Mouse (Mus musculus): ENCODE measurements around the gene Arhgap24. TPM values are rescaled to one million over a fixed set of nuclear protein-coding genes. Genes with fewer than 3 reads are reported as not detected.

The Arhgap24 gene
- total and polyA plus RNA-seq, 2 experiments = 4.6 to 6.9 TPM

- H3K27me3 ChIP-seq (ENCODE audit: control insufficient read depth, insufficient read depth, low read length) = no peaks in the 10 kb centered on the region
- WGBS = 86% methylated on average over 1 of the region's 1 CpGs
- H3K4me3 ChIP-seq (ENCODE audit: insufficient read depth, low read depth, low read length) = no peak overlapping the region
- H3K9ac ChIP-seq (ENCODE audit: low read depth, low read length) = no peak overlapping the region
- H3K27ac ChIP-seq (replicated peaks; ENCODE audit: insufficient read depth, low read depth, low read length) = no peak overlapping the region
- H3K36me3 ChIP-seq (ENCODE audit: control insufficient read depth, insufficient read depth, low read length) = no peaks in the 10 kb centered on the region
- no peaks in the 10 kb centered on the region; the same call in 1 of the 2 replicates for H3K79me2 ChIP-seq (ENCODE audit: control insufficient read depth, insufficient read depth, low read length)
- TF ChIP-seq CTCF (IDR thresholded peaks at IDR 0.05; ENCODE audit: low read depth, low read length) (no peak), POLR2A (IDR thresholded peaks at IDR 0.05; ENCODE audit: extremely low read depth, insufficient read depth, low read length) (no peak)
- H3K4me1 ChIP-seq (ENCODE audit: control insufficient read depth, insufficient read depth, low read length) = no peaks in the 10 kb centered on the region
- no peak for DNase-seq (ENCODE audit: extremely low read depth, low read depth, low spot score)
Observed at GRCm38 (mm10) chr5:102520506-102520905, 39.3 kb downstream of the Arhgap24 start.

GRCm38 (mm10) chr5:102535311-102535710, 54.1 kb downstream of the Arhgap24 start:
- H3K4me1 ChIP-seq (ENCODE audit: control insufficient read depth, insufficient read depth, low read length) = peaks cover 5% of the 10 kb centered on the region; the same call in 1 of the 2 replicates
- WGBS = 92% methylated on average over 9 of the region's 9 CpGs
- no peak overlapping the region for H3K9ac ChIP-seq (ENCODE audit: low read depth, low read length)
- no peaks in the 10 kb centered on the region; the same call in 1 of the 2 replicates for H3K79me2 ChIP-seq (ENCODE audit: control insufficient read depth, insufficient read depth, low read length)
- H3K27ac ChIP-seq (replicated peaks; ENCODE audit: insufficient read depth, low read depth, low read length) = no peak overlapping the region
- no peak for DNase-seq (ENCODE audit: extremely low read depth, low read depth, low spot score)
- TF ChIP-seq POLR2A (IDR thresholded peaks at IDR 0.05; ENCODE audit: extremely low read depth, insufficient read depth, low read length) (no peak), CTCF (IDR thresholded peaks at IDR 0.05; ENCODE audit: low read depth, low read length) (no peak)
- no peaks in the 10 kb centered on the region for H3K27me3 ChIP-seq (ENCODE audit: control insufficient read depth, insufficient read depth, low read length)
- no peaks in the 10 kb centered on the region for H3K36me3 ChIP-seq (ENCODE audit: control insufficient read depth, insufficient read depth, low read length)
- H3K4me3 ChIP-seq (ENCODE audit: insufficient read depth, low read depth, low read length) = no peak overlapping the region

- 0 out of 2 replicates have a peak, but pooled peaks have one; percentile 1 for TF ChIP-seq CTCF (IDR thresholded peaks at IDR 0.05; ENCODE audit: low read depth, low read length)
- no peak for TF ChIP-seq POLR2A (IDR thresholded peaks at IDR 0.05; ENCODE audit: extremely low read depth, insufficient read depth, low read length)
- WGBS = 18% methylated on average over 3 of the region's 3 CpGs
- peak; percentile 86 for DNase-seq (ENCODE audit: extremely low read depth, low read depth, low spot score)
- Histone ChIP-seq H3K27me3 (ENCODE audit: control insufficient read depth, insufficient read depth, low read length) (no peaks in the 10 kb centered on the region), H3K36me3 (ENCODE audit: control insufficient read depth, insufficient read depth, low read length) (no peaks in the 10 kb centered on the region), H3K4me1 (ENCODE audit: control insufficient read depth, insufficient read depth, low read length) (peaks cover 5% of the 10 kb centered on the region; the same call in 1 of the 2 replicates), H3K4me3 (ENCODE audit: insufficient read depth, low read depth, low read length) (no peak overlapping the region), H3K9ac (ENCODE audit: low read depth, low read length) (no peak overlapping the region), H3K79me2 (ENCODE audit: control insufficient read depth, insufficient read depth, low read length) (no peaks in the 10 kb centered on the region; the same call in 1 of the 2 replicates), H3K27ac (replicated peaks; ENCODE audit: insufficient read depth, low read depth, low read length) (no peak overlapping the region)
Observed at GRCm38 (mm10) chr5:102537819-102538218, 56.6 kb downstream of the Arhgap24 start.

GRCm38 (mm10) chr5:102546296-102546695, 65.1 kb downstream of the Arhgap24 start:
- Histone ChIP-seq H3K79me2 (ENCODE audit: control insufficient read depth, insufficient read depth, low read length) (no peaks in the 10 kb centered on the region; the same call in 1 of the 2 replicates), H3K9ac (ENCODE audit: low read depth, low read length) (no peak overlapping the region), H3K27ac (replicated peaks; ENCODE audit: insufficient read depth, low read depth, low read length) (no peak overlapping the region), H3K4me3 (ENCODE audit: insufficient read depth, low read depth, low read length) (no peak overlapping the region), H3K27me3 (ENCODE audit: control insufficient read depth, insufficient read depth, low read length) (no peaks in the 10 kb centered on the region), H3K4me1 (ENCODE audit: control insufficient read depth, insufficient read depth, low read length) (peaks cover 2% of the 10 kb centered on the region; the same call in 1 of the 2 replicates), H3K36me3 (ENCODE audit: control insufficient read depth, insufficient read depth, low read length) (no peaks in the 10 kb centered on the region)
- TF ChIP-seq CTCF (IDR thresholded peaks at IDR 0.05; ENCODE audit: low read depth, low read length) (no peak), POLR2A (IDR thresholded peaks at IDR 0.05; ENCODE audit: extremely low read depth, insufficient read depth, low read length) (no peak)
- 69% methylated on average over 4 of the region's 4 CpGs for WGBS
- peak; percentile 20 for DNase-seq (ENCODE audit: extremely low read depth, low read depth, low spot score)

- Histone ChIP-seq H3K9ac (ENCODE audit: low read depth, low read length) (no peak overlapping the region), H3K27me3 (ENCODE audit: control insufficient read depth, insufficient read depth, low read length) (no peaks in the 10 kb centered on the region), H3K36me3 (ENCODE audit: control insufficient read depth, insufficient read depth, low read length) (no peaks in the 10 kb centered on the region), H3K4me3 (ENCODE audit: insufficient read depth, low read depth, low read length) (no peak overlapping the region), H3K79me2 (ENCODE audit: control insufficient read depth, insufficient read depth, low read length) (no peaks in the 10 kb centered on the region; the same call in 1 of the 2 replicates), H3K4me1 (ENCODE audit: control insufficient read depth, insufficient read depth, low read length) (peaks cover 2% of the 10 kb centered on the region; the same call in 1 of the 2 replicates), H3K27ac (replicated peaks; ENCODE audit: insufficient read depth, low read depth, low read length) (no peak overlapping the region)
- no peak for DNase-seq (ENCODE audit: extremely low read depth, low read depth, low spot score)
- no peak for TF ChIP-seq POLR2A (IDR thresholded peaks at IDR 0.05; ENCODE audit: extremely low read depth, insufficient read depth, low read length)
- no peak for TF ChIP-seq CTCF (IDR thresholded peaks at IDR 0.05; ENCODE audit: low read depth, low read length)
Observed at GRCm38 (mm10) chr5:102547786-102548185, 66.6 kb downstream of the Arhgap24 start.

GRCm38 (mm10) chr5:102548382-102548781, 67.2 kb downstream of the Arhgap24 start:
- Histone ChIP-seq H3K4me1 (ENCODE audit: control insufficient read depth, insufficient read depth, low read length) (peaks cover 2% of the 10 kb centered on the region; the same call in 1 of the 2 replicates), H3K79me2 (ENCODE audit: control insufficient read depth, insufficient read depth, low read length) (no peaks in the 10 kb centered on the region; the same call in 1 of the 2 replicates), H3K4me3 (ENCODE audit: insufficient read depth, low read depth, low read length) (no peak overlapping the region), H3K36me3 (ENCODE audit: control insufficient read depth, insufficient read depth, low read length) (no peaks in the 10 kb centered on the region), H3K27me3 (ENCODE audit: control insufficient read depth, insufficient read depth, low read length) (no peaks in the 10 kb centered on the region), H3K27ac (replicated peaks; ENCODE audit: insufficient read depth, low read depth, low read length) (no peak overlapping the region), H3K9ac (ENCODE audit: low read depth, low read length) (no peak overlapping the region)
- TF ChIP-seq POLR2A (IDR thresholded peaks at IDR 0.05; ENCODE audit: extremely low read depth, insufficient read depth, low read length) = no peak
- no peak for TF ChIP-seq CTCF (IDR thresholded peaks at IDR 0.05; ENCODE audit: low read depth, low read length)
- peak; percentile 82 for DNase-seq (ENCODE audit: extremely low read depth, low read depth, low spot score)
- 20% methylated on average over 2 of the region's 2 CpGs for WGBS
